ENCODE assay signal across 19 mouse cellular contexts in the genomic region with DNA sequence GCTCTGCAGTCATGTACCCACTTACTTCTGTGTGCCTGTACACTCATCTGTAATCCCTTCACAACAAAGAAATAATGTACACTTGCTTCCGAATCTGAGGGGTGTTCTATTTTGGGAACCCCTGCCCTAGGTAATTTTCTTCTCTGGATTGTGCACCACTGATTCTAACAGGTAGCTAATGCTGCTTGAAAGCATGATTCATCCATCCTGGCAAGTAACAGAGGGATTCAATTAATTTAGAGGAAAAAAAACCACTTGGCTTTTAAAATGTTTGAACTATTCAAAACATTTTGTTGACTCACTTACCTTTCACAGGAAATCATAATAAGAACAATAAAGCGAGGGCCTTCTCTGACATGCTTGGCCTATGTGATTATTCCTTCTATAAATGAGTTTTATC. TPM values are rescaled to one million over a fixed set of nuclear protein-coding genes. Genes with fewer than 3 reads are reported as not detected.
DNase-seq lines count a peak whose midpoint lies in the region; ATAC-seq lines count a peak whose summit lies in the region.
"Had no signal": no experiment of that assay in that cellular context is flagged by ENCODE, and none has a peak within 500 bp of the region (broad histone marks: within the 10 kb centered on the region; RNA-seq: fewer than 3 reads in every experiment).

No protein-coding gene starts in this region.

- peak; percentile 55 for DNase-seq in 3T3-L1 (ENCODE audit: low read depth, low spot score)
- DNase-seq in NIH3T3 (ENCODE audit: low read depth): peak; percentile 39
- DNase-seq in fibroblast of lung, adult 2 months (ENCODE audit: low read depth): peak; percentile 20
- DNase-seq in testis, postnatal 10 days (ENCODE audit: low spot score): no peak
- DNase-seq in adrenal gland, adult 8-10 months: no peak
- DNase-seq: adrenal gland, postnatal 10 days; adrenal gland, postnatal 25 days; cerebellum, adult 11 months; cerebellum, adult 18-20 months; cerebellum, adult 8-10 months; cerebellum, adult 9-11 months; cerebellum, postnatal 14 days; cerebellum, postnatal 36 days; embryo, embryonic 11 days; forebrain, postnatal 0 days had no signal

- no peak for ATAC-seq in granulocyte monocyte progenitor cell, adult 5-6 weeks (replicated peaks; ENCODE audit: poor library complexity, severe bottlenecking)
- ATAC-seq: activated CD4-positive, CD25-positive, alpha-beta regulatory T cell, adult 4 months; forebrain, embryonic 13.5 days; forebrain, embryonic 15.5 days; forebrain, postnatal 0 days had no signal

RNA-seq across cellular contexts. Expression of a gene that starts 1.2 kb away (rescaled TPM):
- 10 to 100 TPM; 27.6 to 36.1 (median 30.4) TPM for total RNA-seq in adrenal gland, adult 8-10 months (2022)
- 18.2 and 19.4 TPM in 2 replicates for total RNA-seq in granulocyte monocyte progenitor cell, adult 5-6 weeks (2014; fragmentation: Nextera tagmentation)
- total RNA-seq in granulocyte monocyte progenitor cell, adult 5-6 weeks (2017): 14.8 and 16.9 TPM in 2 replicates

Comparison
In these comparisons a context has a peak if more than half of its experiments do, and no peak if none do; other contexts are left out.
1. DNase-seq: peak in 3T3-L1 (single experiment), NIH3T3 (single experiment) and fibroblast of lung, adult 2 months (single experiment); none in testis, postnatal 10 days (single experiment) and adrenal gland, adult 8-10 months (single experiment).